Mouse (Mus musculus): ENCODE measurements around the gene Cttn.

DNA sequence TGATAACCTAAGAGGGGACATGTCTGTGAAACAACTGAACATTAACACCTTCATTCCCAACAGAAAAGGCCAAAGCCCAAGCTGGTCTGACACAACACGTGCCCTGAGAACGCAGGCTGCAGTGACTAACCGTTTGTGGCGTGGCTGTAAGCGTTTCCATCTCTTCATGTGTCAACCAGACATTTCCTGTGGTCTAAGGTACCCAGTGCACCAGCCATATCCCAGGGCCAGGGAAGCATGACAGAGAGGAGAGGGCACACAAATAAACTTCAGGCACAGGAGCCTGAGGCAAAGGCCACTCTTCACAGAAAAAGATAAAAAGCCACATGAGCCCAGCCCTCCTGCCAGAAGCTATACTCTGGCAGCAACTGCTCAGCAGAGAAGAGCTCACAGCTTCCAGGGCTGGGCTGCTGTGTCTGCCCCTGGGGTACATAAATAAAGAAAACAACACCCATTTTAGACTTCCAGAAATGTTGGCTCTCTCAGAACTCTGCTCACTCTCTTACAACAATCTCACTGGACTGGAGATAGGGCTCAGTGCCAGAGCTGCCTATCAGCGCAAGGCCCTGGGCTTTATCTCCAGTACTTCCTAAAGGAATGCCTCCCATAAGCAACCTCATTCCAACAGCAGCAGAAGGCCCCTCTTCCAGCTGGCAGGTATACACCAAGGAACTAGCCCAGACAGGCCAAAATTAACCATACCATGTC lies 18.4 kb upstream of the Cttn start:
- TF ChIP-seq FOSL1 (IDR thresholded peaks at IDR 0.05; ENCODE audit: insufficient read depth, low read length, poor library complexity, severe bottlenecking) = no peak
- no peak for TF ChIP-seq CTCF (IDR thresholded peaks at IDR 0.05; ENCODE audit: control insufficient read depth, insufficient read depth, insufficient read length)
- TF ChIP-seq CEBPB (IDR thresholded peaks at IDR 0.05; ENCODE audit: low read depth) = no peak
- TF ChIP-seq MAX (IDR thresholded peaks at IDR 0.05) = no peak

All from C2C12 (cell line).